Mouse (Mus musculus) E14TG2a.4 (cell line): Measurements from ENCODE around the gene Uox.

ENCODE experiments used
- H3K27me3 ChIP-seq: 2 replicates; pipeline ENCODE4 v1.6.1; 2014; ENCODE audit warnings: low read length, control low read depth; ENCODE audit not compliant: insufficient read depth
- H3K36me3 ChIP-seq: 2 replicates; pipeline ENCODE4 v1.6.1; 2014; ENCODE audit warnings: low read length, control low read depth; ENCODE audit not compliant: insufficient read depth
- H3K4me1 ChIP-seq: replicated peaks from 2 replicates; pipeline ENCODE4 v1.6.1; 2014; ENCODE audit warnings: low read depth, low read length, control low read depth
- H3K4me3 ChIP-seq: replicated peaks from 2 replicates; pipeline ENCODE4 v1.5.1; 2014; ENCODE audit warnings: mild to moderate bottlenecking, low read length
- H3K9me3 ChIP-seq: 2 replicates; pipeline ENCODE4 v1.6.1; 2014; ENCODE audit warnings: low read length, control low read depth
- CTCF ChIP-seq: conservative IDR thresholded peaks from 2 replicates; pipeline ENCODE4 v1.5.1; 2014; ENCODE audit warnings: low read length
- NANOG ChIP-seq: IDR thresholded peaks from 2 replicates; pipeline ENCODE4 v1.6.1; 2014; ENCODE audit warnings: borderline replicate concordance, low read length, mixed read lengths
- POU5F1 ChIP-seq: IDR thresholded peaks from 2 replicates; pipeline ENCODE4 v1.6.1; 2014; ENCODE audit warnings: low read length, borderline replicate concordance

Gene Uox

GRCm38 (mm10) chr3:146679646-146680045 is 109.4 kb downstream of the Uox start:
- H3K27me3 ChIP-seq, result peaks cover 28% of the 10 kb centered on the region
- H3K4me1 ChIP-seq, result peaks cover 2% of the 10 kb centered on the region; the same call in 1 of the 2 replicates
- H3K9me3 ChIP-seq, result no peaks in the 10 kb centered on the region
- no peak for TF ChIP-seq POU5F1
- TF ChIP-seq NANOG, result no peak
- TF ChIP-seq CTCF, result no peak
- H3K36me3 ChIP-seq, result no peaks in the 10 kb centered on the region
- H3K4me3 ChIP-seq, result no peak overlapping the region

GRCm38 (mm10) chr3:146680625-146681024 is 110.4 kb downstream of the Uox start:
- H3K27me3 ChIP-seq, result peaks cover 38% of the 10 kb centered on the region
- TF ChIP-seq NANOG, result no peak
- no peak for TF ChIP-seq POU5F1
- no peak for TF ChIP-seq CTCF

GRCm38 (mm10) chr3:146681696-146682095 is 111.5 kb downstream of the Uox start:
- Histone ChIP-seq H3K36me3 (no peaks in the 10 kb centered on the region), H3K27me3 (peaks cover 48% of the 10 kb centered on the region), H3K4me3 (no peak overlapping the region), H3K9me3 (no peaks in the 10 kb centered on the region), H3K4me1 (peaks cover 7% of the 10 kb centered on the region)
- no peak for TF ChIP-seq CTCF
- TF ChIP-seq POU5F1, result no peak
- TF ChIP-seq NANOG, result no peak

More at GRCm38 (mm10) chr3:146680625-146681024, 110.4 kb downstream of the Uox start:
- Histone ChIP-seq H3K36me3 (no peaks in the 10 kb centered on the region), H3K4me3 (no peak overlapping the region), H3K4me1 (peaks cover 7% of the 10 kb centered on the region), H3K9me3 (no peaks in the 10 kb centered on the region)
